Mouse (Mus musculus): ENCODE measurements around the gene Wdr5b.

GRCm38 (mm10) chr16:35992391-35992790, 48.6 kb upstream of the Wdr5b start:
- TF ChIP-seq CTCF (IDR thresholded peaks at IDR 0.05; ENCODE audit: control insufficient read depth, insufficient read depth, insufficient read length) (no peak), MYOG (IDR thresholded peaks at IDR 0.05; ENCODE audit: control insufficient read depth, extremely low read depth, insufficient read length) (no peak), USF1 (IDR thresholded peaks at IDR 0.05; ENCODE audit: low read depth) (no peak), FOSL1 (IDR thresholded peaks at IDR 0.05; ENCODE audit: insufficient read depth, low read length, poor library complexity, severe bottlenecking) (no peak), CEBPB (IDR thresholded peaks at IDR 0.05; ENCODE audit: low read depth) (no peak)

Measured in C2C12 (cell line).